Mouse (Mus musculus) neural tube, embryonic 13.5 days (tissue): ENCODE data around the gene Slc38a3. TPM values are rescaled to one million over a fixed set of nuclear protein-coding genes. Genes with fewer than 3 reads are reported as not detected.

ENCODE experiments used
- ATAC-seq: fragments of 200-750 bp; cut with Nextera tagmentation; 2 replicates; pipeline ENCODE4 v1.8.0; 2017; ENCODE audit warnings: low read depth, mild to moderate bottlenecking, moderate TSS enrichment, moderate library complexity
- H3K27ac ChIP-seq: fragments of 300-500 bp; sonication (generic); replicated peaks from 2 replicates; pipeline ENCODE4 v1.5.1; 2015; ENCODE audit warnings: moderate library complexity, mild to moderate bottlenecking, inconsistent platforms
- H3K27me3 ChIP-seq: fragments of 300-500 bp; sonication (generic); 2 replicates; pipeline ENCODE4 v1.6.1; 2015; ENCODE audit warnings: mild to moderate bottlenecking, inconsistent platforms
- H3K36me3 ChIP-seq: fragments of 300-500 bp; sonication (generic); 2 replicates; pipeline ENCODE4 v1.6.1; 2015; ENCODE audit warnings: mild to moderate bottlenecking, inconsistent platforms
- H3K4me1 ChIP-seq: fragments of 300-500 bp; sonication (generic); replicated peaks from 2 replicates; pipeline ENCODE4 v1.6.1; 2015; ENCODE audit warnings: inconsistent platforms
- H3K4me2 ChIP-seq: fragments of 300-500 bp; sonication (generic); 2 replicates; pipeline ENCODE4 v1.6.1; 2015; ENCODE audit warnings: inconsistent platforms, mild to moderate bottlenecking, moderate library complexity
- H3K4me3 ChIP-seq: fragments of 300-500 bp; sonication (generic); 2 replicates; pipeline ENCODE4 v1.5.1; 2015; ENCODE audit warnings: mild to moderate bottlenecking, inconsistent platforms
- H3K9ac ChIP-seq: fragments of 300-500 bp; sonication (generic); 2 replicates; pipeline ENCODE4 v1.6.1; 2015; ENCODE audit warnings: moderate library complexity, mild to moderate bottlenecking, inconsistent platforms
- H3K9me3 ChIP-seq: fragments of 300-500 bp; sonication (generic); 2 replicates; pipeline ENCODE4 v1.6.1; 2016; ENCODE audit warnings: inconsistent platforms
- WGBS: fragments of 180-500 bp; shearing (Covaris S2); methylation state at CpG from one replicate; pipeline ENCODE4 v1.1.7; 2015; 5-methylcytosine and 5-hydroxymethylcytosine counted together
- polyA plus RNA-seq: library from polyadenylated mRNA; unstranded; fragments of >200 nt; fragmentation: Nextera tagmentation; extraction: Ambion mirVana; gene quantifications from 2 replicates; pipeline ENCODE4 v1.2.1, GENCODE M21; 2015

Gene Slc38a3
- polyA plus RNA-seq, 1 experiment from 2014 or later = 25.6 TPM

GRCm38 (mm10) chr9:107643544-107644214 lies 25.7 kb downstream of the Slc38a3 start:
- H3K4me2 ChIP-seq = peak overlapping the region; percentile 67

GRCm38 (mm10) chr9:107641666-107642065 lies 27.7 kb downstream of the Slc38a3 start:
- Histone ChIP-seq H3K9ac (0 out of 2 replicates have a peak overlapping the region, but pooled peaks have one; percentile 2), H3K4me3 (no peak overlapping the region), H3K4me1 (peaks cover 27% of the 10 kb centered on the region), H3K4me2 (no peak overlapping the region), H3K27ac (peak overlapping the region; percentile 53), H3K27me3 (no peaks in the 10 kb centered on the region), H3K36me3 (no peaks in the 10 kb centered on the region), H3K9me3 (no peaks in the 10 kb centered on the region)
- 26% methylated on average over 8 of the region's 8 CpGs for WGBS
- no peak for ATAC-seq

More at GRCm38 (mm10) chr9:107643544-107644214, 25.7 kb downstream of the Slc38a3 start:
- no peak for ATAC-seq
- peaks cover 14% of the 10 kb centered on the region for H3K4me1 ChIP-seq
- H3K27me3 ChIP-seq = no peaks in the 10 kb centered on the region
- H3K9ac ChIP-seq = 0 out of 2 replicates have a peak overlapping the region, but pooled peaks have one; percentile 72
- no peaks in the 10 kb centered on the region for H3K9me3 ChIP-seq
- no peak overlapping the region for H3K27ac ChIP-seq
- H3K36me3 ChIP-seq = no peaks in the 10 kb centered on the region
- WGBS = 94% methylated on average over 13 of the region's 13 CpGs
- peak overlapping the region; percentile 37; the same call in 1 of the 2 replicates for H3K4me3 ChIP-seq

GRCm38 (mm10) chr9:107640257-107640772 lies 29.0 kb downstream of the Slc38a3 start:
- Histone ChIP-seq H3K4me2 (no peak overlapping the region), H3K4me3 (no peak overlapping the region), H3K9me3 (no peaks in the 10 kb centered on the region), H3K9ac (0 out of 2 replicates have a peak overlapping the region, but pooled peaks have one; percentile 31), H3K36me3 (no peaks in the 10 kb centered on the region), H3K27ac (peak overlapping the region; percentile 25; the same call in 1 of the 2 replicates), H3K27me3 (no peaks in the 10 kb centered on the region), H3K4me1 (peaks cover 37% of the 10 kb centered on the region)
- no peak for ATAC-seq
- 46% methylated on average over 7 of the region's 8 CpGs for WGBS

- peak overlapping the region; percentile 37 for H3K4me2 ChIP-seq
- H3K9me3 ChIP-seq = no peaks in the 10 kb centered on the region
- WGBS = 13% methylated on average over 7 of the region's 7 CpGs
- no peaks in the 10 kb centered on the region for H3K27me3 ChIP-seq
- H3K4me1 ChIP-seq = peaks cover 51% of the 10 kb centered on the region
- no peaks in the 10 kb centered on the region for H3K36me3 ChIP-seq
- peak overlapping the region; percentile 35; the same call in 1 of the 2 replicates for H3K9ac ChIP-seq
- H3K27ac ChIP-seq = peak overlapping the region; percentile 81
- no peak overlapping the region for H3K4me3 ChIP-seq
- peak; percentile 17 for ATAC-seq
These were observed 32.3 kb downstream of the Slc38a3 start for GRCm38 (mm10) chr9:107637070-107637469.

- peak within 1 kb of the TSS; percentile 98 for H3K27ac ChIP-seq
- H3K4me2 ChIP-seq = peak within 1 kb of the TSS; percentile 99
- peak within 1 kb of the TSS; percentile 85 for H3K4me3 ChIP-seq
- no peaks in the 10 kb centered on the region for H3K9me3 ChIP-seq
- H3K4me1 ChIP-seq = peaks cover 67% of the 10 kb centered on the region
- no peaks in the 10 kb centered on the region for H3K27me3 ChIP-seq
- ATAC-seq = peak; percentile 87
- H3K9ac ChIP-seq = peak within 1 kb of the TSS; percentile 96
- WGBS = 3% methylated on average over 38 of the region's 38 CpGs
- H3K36me3 ChIP-seq = no peaks in the 10 kb centered on the region
These were observed 33.9 kb downstream of the Slc38a3 start, which contains the start of gene Gnai2 for GRCm38 (mm10) chr9:107635279-107636028. TSS of gene Gnai2 (minus strand) at chr9:107635367.

- Histone ChIP-seq H3K9me3 (no peaks in the 10 kb centered on the region), H3K4me2 (peak overlapping the region; percentile 99), H3K27me3 (no peaks in the 10 kb centered on the region), H3K36me3 (no peaks in the 10 kb centered on the region), H3K27ac (peak overlapping the region; percentile 98), H3K4me3 (peak overlapping the region; percentile 85), H3K4me1 (peaks cover 75% of the 10 kb centered on the region), H3K9ac (peak overlapping the region; percentile 96)
- ATAC-seq = no peak
- WGBS = under 1% methylated on average over 35 of the region's 35 CpGs
These were observed 34.7 kb downstream of the Slc38a3 start for GRCm38 (mm10) chr9:107634406-107635278.

- Histone ChIP-seq H3K36me3 (no peaks in the 10 kb centered on the region), H3K4me3 (peak overlapping the region; percentile 85), H3K27ac (peak overlapping the region; percentile 98), H3K4me2 (peak overlapping the region; percentile 99), H3K9me3 (no peaks in the 10 kb centered on the region), H3K4me1 (peaks cover 83% of the 10 kb centered on the region), H3K27me3 (no peaks in the 10 kb centered on the region), H3K9ac (peak overlapping the region; percentile 96)
- no peak for ATAC-seq
- WGBS = 1% methylated on average over 15 of the region's 15 CpGs
These were observed 35.5 kb downstream of the Slc38a3 start for GRCm38 (mm10) chr9:107633661-107634405.

- 2% methylated on average over 33 of the region's 33 CpGs for WGBS
- Histone ChIP-seq H3K9ac (peak overlapping the region; percentile 96), H3K4me3 (peak overlapping the region; percentile 85), H3K4me2 (peak overlapping the region; percentile 99), H3K9me3 (no peaks in the 10 kb centered on the region), H3K27ac (peak overlapping the region; percentile 98), H3K4me1 (peaks cover 90% of the 10 kb centered on the region), H3K27me3 (no peaks in the 10 kb centered on the region), H3K36me3 (no peaks in the 10 kb centered on the region)
- no peak for ATAC-seq
These were observed 36.2 kb downstream of the Slc38a3 start for GRCm38 (mm10) chr9:107633091-107633660.

GRCm38 (mm10) chr9:107632478-107632877 lies 36.9 kb downstream of the Slc38a3 start:
- Histone ChIP-seq H3K27me3 (no peaks in the 10 kb centered on the region), H3K9me3 (no peaks in the 10 kb centered on the region), H3K4me3 (peak overlapping the region; percentile 85), H3K9ac (peak overlapping the region; percentile 96), H3K4me1 (peaks cover 92% of the 10 kb centered on the region), H3K36me3 (no peaks in the 10 kb centered on the region), H3K27ac (peak overlapping the region; percentile 98), H3K4me2 (peak overlapping the region; percentile 99)
- ATAC-seq = no peak
- 24% methylated on average over 6 of the region's 6 CpGs for WGBS

GRCm38 (mm10) chr9:107631861-107632260 lies 37.5 kb downstream of the Slc38a3 start:
- peaks cover 92% of the 10 kb centered on the region for H3K4me1 ChIP-seq
- peak overlapping the region; percentile 99 for H3K4me2 ChIP-seq
- no peaks in the 10 kb centered on the region for H3K36me3 ChIP-seq
- WGBS = 70% methylated on average over 8 of the region's 8 CpGs
- H3K9ac ChIP-seq = peak overlapping the region; percentile 96
- H3K4me3 ChIP-seq = peak overlapping the region; percentile 85
- H3K9me3 ChIP-seq = no peaks in the 10 kb centered on the region
- ATAC-seq = no peak
- H3K27ac ChIP-seq = peak overlapping the region; percentile 98
- no peaks in the 10 kb centered on the region for H3K27me3 ChIP-seq
